Mouse (Mus musculus): ENCODE data around the gene Invs.
"Not testable (repeated sequence)": the region's sequence is repeated elsewhere in the genome, so short reads cannot be mapped to it uniquely, and the experiment has no call there.

The Invs gene

DNA sequence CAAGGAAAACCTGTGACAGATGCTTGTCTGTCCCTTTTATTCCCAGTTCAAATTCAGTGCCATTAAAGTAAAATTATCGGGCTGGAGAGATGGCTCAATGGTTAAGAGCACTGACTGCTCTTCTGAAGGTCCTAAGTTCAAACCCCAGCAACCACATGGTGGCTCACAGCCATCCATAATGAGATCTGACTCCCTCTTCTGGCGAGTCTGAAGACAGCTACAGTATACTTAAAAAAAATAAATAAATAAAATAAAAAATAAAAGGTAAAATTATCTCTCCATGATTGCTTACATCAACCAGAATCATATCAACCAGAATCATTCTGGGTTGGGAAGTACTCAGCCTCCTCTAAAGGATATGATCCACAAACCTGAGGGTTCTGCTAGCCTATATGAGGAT lies 48.5 kb downstream of the Invs start:
- no peak for DNase-seq

DNA sequence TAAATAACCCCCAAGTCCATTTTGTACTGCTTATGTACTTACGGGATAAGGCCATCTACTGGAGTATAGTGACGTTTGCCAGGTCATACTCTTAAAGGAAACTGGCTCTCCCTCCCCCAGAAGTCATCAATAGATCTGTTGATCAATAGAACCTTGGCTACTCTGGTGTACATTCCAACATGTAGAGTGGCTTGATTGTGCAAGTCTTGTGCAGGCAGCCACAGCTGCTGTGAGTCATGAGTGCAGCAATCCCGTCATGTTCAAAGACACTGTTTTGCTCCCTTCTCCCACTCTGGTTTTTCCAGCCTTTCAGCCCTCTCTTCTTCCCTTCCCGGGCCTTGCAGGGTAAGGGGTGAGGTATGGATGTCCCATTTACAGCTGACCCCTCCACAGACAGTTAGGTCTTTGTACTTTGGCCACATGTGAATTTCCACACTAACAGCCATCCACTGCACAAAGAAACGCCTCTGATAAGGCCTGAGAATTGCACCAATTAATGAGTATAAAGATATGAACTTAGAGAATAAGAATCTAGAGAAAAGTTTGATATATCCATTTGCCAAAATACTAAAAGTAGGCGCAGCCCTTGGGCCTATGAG lies 53.0 kb downstream of the Invs start:
- DNase-seq = no peak

DNA sequence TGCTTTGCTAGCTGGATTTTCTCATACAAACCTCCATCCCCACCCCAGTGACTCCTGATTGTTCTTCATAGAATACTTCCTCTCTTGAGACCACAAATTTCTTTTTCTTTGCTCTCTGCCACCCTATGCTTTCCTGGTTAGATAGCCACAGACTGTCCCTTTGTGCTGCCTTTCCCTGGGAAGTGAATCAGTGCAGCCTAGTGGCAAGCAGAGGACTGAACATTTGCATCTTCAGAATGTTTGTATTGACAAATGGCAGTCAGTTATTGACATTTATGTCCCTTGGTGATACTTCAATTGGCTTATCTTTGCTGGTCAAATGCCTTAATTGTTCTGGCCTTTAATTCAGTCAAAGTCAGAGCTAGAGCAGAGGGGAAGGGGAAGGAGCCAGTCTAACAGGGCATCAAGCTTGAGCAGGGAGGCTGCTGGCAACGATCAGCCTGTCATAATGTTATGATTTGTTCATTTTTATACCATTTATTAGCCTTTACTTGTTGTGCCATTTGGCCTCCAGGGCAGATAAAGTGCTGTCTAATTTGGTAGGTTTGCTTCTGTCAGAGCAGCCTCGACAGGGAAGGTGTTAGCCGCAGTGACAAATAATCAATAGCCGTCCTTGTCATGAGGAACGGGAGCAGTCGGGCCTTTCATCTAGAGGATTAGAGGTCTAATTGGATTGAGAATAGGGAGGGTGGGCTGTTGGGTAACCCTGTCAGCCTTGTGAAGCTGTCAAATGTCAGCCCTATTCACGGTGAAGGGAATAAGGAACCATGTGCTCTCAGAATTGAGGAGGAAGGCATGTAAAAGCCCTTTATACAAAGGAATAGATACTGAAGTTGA lies 55.6 kb downstream of the Invs start:
- DNase-seq = no peak

DNA sequence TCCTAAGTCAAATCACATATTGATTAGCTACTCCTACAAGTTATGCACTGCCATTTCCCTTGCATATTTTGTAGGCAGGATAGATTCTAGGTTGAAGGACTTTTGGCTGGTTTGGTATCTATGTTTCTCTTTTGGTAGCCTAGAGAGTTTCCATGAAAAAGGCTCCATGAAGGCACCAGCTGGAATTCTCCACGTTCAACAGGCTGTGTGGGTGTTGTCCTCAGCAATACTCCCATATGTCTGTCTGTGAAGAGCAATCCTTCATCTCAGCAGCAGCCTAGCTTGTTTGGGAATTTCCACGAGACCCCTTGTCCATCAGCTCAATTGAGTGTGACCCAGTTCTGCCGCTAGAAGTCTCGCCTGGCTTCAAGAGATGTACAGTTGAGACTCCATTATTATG lies 63.1 kb downstream of the Invs start:
- no peak for DNase-seq

DNA sequence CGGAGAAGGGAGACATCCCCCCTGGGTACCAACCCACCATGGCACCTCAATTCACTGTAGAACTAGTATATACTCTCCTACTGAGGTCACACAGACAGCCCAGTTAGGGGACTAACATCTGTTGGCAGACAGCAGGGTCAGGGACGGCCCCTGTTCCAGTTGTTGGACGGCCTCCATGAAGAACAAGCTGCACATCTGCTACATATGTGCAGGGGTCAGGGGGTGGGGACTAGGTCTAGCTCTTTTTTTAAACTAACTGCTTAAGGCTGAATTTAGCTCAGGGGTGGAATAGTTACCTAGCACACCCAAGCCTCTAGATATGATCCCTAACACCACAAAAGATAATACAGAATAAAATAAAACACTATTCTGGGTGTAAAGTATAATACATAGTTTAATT lies 82.8 kb downstream of the Invs start:
- DNase-seq = no peak

DNA sequence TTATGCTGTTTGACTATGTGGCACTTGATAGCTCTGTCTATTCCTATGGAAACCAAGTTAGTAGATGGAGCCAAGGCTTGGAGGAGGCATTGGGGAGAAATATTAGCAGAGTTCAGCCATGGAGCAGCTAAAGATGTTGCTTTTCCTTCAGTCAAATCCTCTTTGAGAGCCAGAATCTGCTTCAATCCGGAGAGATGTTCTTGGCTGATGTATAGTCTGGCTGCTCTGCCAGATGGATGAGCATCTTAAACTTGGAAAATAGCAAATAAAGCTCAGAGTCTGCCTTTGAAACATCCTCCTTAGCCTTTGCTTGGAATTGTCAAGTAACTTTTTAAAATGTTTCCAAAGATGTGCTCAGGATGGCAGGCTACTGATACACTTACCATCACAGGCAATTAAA lies 91.5 kb downstream of the Invs start:
- no peak for DNase-seq

DNA sequence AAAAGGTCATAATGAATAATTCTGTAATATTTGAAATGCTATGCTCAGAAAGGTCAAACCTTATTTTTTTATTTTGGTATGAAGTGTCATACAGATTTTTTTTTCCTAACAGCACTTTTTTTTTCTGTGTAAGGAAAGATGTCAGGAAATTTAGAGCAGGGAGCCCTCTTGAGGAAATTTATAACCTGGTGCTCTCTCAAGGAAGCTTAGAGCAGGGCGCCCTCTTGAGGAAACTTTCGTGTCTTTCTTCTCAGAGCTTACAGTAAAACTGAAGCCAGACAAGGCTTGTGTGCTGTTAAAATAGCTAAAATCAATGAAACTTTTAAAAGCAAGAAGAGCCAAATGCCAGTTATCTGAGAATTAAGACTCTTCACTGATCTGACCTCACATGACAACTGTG lies 101.4 kb downstream of the Invs start:
- DNase-seq = peak; percentile 52

DNA sequence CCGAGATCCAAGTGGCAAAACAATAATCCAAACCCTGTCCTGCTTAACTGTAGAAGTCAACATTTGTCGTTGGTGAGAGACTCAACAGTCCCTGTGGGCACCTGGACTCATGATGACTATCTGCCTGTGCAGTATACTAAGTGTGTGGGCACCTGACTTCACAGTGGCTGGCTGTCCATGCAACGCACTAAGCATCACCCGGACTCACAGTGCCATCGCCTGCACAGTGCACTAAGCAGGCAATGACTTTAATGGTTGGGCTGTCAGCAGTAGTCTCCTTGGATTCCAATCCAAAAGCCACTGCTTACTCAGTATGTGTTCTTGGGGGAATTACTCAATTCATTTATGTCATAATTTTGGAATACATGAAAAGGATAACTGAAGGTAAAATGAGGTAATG lies 102.9 kb downstream of the Invs start:
- no peak for DNase-seq

DNA sequence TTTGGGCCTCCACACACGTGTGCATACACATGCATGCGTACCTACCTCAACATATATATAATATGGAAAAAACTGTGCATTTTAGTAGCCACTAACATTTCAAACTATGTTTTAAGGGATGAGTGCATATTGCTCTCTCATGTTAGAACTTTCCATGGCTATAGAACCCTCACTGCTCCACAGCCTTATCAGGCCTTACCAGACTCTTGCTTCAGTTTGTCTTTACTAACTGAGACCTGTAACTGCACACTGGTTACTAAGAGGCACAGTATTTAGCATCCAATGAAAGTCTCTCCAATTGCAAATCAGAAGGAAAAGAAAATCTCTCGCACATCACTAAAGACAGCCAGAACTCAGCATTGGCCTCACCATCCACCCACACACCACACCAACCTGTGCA lies 117.4 kb downstream of the Invs start:
- no peak for DNase-seq

DNA sequence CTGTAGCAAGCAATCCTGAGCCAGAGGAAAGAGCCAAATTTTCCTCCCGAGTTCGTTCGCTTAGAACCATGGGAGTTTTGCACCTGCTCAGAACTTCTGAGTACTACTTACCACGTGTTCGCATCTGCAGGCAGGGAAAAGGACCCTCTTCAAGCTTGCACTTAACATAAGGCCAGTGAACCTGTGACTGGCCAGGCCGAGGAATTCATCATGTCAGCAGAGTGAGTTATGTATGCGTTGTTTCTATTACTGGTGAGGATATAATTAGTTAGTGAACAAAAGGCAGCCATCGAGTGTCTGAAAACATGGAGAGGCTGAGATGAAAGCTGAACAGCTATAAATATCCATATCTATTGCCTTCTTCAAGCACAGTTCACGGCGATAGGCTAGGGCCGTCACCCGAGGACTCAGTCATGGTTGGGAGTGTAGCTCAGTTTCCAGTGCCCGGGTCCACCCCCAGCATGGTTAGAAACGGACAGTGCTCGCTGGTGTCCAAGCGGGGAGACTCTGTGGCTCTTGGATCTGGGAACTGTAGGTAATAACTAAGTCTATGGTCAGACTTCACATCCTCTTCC lies 123.6 kb downstream of the Invs start:
- no peak for DNase-seq

DNA sequence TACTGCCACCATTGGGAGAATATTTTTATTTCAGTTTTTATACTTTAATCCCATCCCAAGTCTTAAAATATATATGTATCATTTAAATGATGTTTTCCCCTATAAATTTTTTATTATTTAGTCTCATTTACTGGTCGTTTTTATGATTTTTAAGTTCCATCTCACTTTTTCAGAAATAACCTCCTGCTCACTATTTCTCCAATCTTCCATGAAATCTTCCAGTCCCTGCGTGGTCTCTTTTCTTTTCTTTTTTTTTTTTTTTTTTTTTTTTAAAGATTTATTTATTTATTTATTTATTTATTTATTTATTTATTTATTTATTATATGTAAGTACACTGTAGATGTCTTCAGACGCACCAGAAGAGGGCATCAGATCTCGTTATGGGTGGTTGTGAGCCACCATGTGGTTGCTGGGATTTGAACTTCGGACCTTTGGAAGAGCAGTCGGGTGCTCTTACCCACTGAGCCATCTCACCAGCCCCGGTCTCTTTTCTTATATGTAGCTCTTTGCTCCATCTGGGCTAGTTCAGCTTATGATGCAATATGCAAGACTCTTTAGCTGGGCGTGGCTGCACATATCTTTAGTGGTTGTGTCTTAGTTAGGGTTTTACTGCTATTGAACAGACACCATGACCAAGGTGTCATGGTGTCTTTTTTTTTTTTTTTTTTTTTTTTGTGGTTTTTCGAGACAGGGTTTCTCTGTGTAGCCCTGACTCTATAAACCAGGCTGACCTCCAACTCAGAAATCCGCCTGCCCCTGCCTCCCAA lies 126.3 kb downstream of the Invs start:
- DNase-seq = not testable (repeated sequence)

DNA sequence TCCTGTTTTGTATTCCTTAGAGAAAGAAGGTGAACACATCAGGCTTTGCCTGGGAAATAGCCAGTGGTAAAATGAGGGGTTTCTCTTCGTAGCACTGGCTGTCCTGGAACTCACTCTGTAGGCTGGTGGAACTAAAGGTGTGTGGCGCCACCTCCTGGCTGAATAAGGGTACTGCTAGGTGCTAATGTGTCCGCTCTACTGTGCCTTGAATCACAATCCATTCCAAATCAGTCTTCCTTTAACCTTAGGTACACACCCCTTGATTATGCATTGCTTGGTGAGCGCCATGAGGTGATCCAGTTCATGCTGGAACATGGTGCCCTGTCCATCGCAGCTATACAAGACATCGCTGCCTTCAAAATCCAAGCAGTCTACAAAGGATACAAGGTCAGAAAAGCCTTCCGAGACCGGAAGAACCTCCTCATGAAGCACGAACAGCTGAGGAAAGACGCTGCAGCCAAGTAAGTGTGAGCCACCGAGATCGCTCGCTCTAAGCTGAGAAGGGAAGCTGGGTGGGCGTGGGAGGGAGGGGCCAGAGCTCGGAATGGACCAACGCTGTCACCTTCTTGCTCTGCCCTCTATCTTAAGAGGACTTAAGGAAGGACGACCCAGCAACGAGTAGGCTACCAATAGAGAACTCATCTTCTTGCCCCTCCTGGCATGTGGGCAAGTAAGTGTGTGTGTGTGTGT lies 127.9 kb downstream of the Invs start:
- peak; percentile 27 for DNase-seq

DNA sequence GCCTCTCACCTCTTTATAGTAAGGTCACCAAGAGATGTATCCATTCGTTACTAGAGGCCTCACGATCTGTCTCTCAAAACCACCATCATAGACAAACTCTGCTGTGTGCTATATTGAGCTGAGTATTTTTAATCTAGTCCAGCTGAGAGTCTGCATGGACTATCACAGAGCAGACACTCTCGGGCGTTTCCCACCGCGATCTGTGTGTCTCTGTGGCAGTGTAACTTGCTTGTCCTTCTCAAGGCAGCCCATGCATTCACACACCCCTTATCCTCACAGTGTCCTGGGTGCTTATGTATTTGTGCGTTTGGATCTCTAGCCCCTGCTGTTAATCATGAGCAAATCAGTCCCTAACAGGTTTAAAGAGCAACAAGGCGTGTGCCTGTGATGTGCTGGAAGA lies 133.9 kb downstream of the Invs start:
- no peak for DNase-seq

DNA sequence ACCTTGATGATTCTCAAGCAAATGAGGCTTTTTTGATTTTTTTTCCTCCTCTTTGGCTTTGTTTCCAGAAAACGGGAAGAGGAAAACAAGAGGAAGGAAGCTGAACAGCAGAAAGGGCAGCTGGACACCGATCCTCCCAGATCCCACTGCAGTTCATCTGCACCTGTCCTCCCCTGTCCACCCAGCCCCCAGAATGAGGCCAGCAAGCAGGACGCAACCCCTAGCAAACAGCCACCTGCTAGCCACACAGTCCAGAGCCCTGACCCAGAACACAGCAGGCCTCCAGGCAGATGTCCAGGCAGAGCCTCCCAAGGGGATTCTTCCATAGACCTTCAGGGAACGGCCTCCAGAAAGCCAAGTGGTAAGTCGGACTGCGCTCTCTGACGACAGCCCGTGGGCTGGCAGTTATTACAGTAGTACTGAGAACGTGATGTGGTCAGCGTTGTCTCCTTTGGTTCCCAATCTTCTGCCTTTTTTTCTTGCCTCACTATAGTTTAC lies 136.3 kb downstream of the Invs start:
- peak; percentile 17 for DNase-seq

DNA sequence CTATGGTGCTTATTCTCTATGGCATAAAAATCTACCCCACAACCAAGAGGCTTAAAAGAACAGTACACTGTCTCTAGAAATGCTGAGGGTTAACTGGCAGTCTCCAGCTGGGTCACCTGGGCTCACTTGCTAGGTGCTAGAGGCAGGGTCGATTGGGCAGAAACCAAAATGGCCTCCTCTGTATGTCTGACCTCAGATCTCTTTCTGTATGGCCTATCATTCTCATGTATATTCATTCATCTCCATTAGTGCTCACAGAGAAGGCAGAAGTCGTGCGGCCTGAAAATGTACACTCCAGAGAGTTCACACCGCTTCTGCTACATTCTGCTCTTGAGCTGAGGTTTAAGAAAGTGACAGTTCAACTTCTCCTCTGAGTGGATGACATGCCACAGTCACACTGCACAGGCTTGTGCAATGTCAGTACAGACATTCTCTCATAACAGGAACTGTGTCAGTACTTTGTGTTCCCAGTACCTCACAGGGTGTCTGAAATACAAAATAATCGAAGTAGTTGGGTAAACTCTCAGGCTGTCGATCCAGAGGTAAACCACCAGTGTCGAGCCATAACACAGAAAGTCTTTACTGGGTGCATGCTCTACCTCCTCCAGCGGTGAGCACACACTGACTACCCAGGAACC lies 139.4 kb downstream of the Invs start:
- no peak for DNase-seq

DNA sequence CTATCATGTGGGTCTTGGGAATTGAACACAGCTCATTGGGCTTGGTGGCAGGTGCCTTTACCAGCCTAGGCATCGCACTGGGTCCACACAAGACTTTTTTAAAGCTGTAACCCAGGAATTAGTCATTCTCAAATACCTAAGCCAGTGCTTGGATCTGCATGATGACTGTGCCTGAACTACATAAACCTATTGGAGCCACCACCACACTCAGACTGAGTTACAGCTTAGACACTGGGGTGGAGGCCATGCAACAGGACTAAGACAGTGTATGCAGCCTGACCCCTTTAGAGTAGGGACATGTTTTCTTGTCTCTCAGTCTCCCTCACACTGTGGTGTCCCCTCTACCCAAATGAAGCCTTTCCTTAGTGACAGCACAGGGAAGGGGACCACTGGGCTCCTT lies 143.1 kb downstream of the Invs start:
- no peak for DNase-seq

DNA sequence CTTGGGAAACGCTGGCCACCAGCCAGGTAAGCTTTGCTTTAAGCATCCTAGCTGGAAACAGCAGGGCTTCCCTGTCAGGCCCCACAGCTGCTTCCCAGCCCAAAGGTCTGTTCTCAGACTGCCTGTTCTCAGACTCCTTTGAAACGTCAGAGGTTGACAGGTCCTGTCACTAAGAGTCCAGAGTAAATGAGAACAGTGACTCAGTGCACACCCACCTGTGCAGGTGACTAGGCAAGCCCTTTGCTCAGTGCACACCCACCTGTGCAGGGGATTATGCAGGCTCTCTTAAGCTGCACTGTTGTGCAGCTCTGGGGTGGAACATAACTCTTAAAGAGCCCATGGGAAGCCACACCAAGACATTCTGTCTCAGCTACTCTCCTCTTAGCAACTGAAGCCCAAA lies 144.2 kb downstream of the Invs start:
- no peak for DNase-seq

DNA sequence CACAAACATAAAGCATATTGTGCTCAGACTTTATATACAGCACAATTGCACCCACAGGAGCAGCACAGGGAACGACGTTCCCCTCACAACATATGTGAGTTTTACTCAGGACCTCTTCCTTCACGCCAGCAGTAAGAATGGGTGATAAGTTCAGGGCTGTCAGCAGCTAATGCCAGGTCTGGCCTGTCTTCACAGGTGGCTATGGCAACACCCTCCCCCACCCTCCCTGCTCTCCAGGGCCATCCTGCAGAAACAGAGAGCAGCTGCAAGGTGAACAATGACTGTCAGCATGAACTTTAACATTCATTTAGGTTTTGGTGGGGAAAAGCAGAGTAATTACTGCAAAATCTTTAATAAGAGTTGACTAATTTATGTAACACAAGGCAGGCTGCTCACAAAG lies 147.9 kb downstream of the Invs start:
- no peak for DNase-seq

DNA sequence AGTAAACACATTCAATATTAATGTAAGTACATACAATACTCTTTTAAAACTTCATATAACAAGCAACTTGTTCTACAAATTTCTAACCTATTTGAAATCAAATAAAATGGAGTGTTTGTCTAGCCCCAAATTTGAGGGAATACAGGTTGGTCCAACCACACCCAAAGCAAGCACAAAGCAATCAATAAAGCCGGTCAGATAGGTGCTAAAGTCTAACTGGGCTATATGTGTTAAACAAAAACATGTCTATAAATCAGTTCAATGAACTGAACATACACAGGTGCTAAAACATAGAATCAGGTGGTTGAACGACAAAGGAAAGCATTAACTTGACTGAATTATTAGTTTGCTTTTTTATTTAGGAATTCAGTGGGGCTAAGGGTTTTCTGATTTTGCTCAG lies 148.5 kb downstream of the Invs start:
- no peak for DNase-seq

DNA sequence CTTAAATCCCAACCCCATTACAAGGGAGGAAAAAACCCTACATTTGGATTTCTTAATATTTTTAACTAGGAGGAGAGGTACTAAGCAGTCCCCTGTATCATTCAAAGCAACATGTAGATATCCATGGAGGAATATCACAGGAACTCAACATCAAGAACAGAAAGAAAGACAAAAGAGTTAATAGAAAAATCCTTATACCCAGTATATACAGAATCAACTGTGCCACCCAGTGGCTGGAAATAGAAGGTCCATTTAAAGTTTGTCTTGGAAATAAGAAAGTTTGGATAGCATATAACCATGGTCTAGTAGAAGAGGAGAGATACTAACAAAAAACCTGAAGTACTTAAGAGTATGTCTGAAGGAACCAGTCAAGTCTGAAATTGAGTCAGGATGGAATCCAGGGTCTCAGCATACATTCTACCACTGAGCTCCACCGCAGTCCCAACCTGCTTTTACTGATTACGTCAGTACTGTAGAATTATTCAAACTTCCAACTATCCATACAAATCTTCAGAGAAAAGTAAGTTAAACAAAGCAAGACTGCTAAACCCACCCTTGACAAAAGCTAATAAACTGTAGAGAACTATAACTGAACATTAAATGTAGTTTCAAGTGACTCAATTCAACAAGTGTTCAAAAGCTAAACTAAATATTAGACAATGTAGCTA lies 174.7 kb downstream of the Invs start:
- no peak for DNase-seq

DNA sequence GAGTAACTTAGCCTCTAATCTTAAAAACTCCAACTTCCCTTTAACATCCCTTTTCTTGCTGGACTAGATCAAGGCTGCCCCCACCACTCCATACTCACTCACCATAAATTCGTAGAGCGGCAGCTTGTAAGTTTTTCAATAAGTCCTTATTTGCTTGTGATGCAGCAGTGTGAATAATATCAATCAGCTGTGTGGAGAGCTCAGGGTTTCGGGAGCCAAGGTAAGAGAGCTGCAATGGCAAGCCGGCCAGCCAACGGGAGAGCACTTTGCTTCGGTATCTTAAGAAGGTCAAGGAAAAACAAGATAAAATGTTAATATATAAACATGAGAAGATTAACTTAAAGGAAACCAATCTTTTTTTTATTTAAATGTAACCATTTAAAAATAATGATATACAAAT lies 178.9 kb downstream of the Invs start:
- DNase-seq = no peak

DNA sequence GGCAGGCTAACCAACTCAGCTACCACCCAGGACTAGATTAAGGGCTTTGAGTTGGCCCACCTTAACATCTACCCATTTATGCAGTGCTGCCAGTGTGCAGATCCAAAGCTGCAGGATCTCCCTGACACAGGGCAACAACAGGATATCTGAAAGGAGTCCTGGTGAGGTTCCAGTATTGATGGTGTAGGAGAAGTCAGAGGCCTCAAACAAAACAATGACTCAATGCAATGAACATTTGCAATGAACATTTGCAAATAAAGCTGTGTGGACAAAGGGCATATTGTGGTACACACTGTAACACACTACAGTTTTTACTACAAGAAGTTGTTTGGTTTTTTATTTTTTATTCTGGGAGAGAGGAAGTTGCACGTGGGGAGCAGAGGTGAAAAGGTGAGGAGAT lies 181.5 kb downstream of the Invs start:
- no peak for DNase-seq

Data from cerebellum, adult 9-11 months (tissue).